Mouse (Mus musculus): ENCODE data around the gene Hsd17b3.

Hsd17b3 gene

DNA sequence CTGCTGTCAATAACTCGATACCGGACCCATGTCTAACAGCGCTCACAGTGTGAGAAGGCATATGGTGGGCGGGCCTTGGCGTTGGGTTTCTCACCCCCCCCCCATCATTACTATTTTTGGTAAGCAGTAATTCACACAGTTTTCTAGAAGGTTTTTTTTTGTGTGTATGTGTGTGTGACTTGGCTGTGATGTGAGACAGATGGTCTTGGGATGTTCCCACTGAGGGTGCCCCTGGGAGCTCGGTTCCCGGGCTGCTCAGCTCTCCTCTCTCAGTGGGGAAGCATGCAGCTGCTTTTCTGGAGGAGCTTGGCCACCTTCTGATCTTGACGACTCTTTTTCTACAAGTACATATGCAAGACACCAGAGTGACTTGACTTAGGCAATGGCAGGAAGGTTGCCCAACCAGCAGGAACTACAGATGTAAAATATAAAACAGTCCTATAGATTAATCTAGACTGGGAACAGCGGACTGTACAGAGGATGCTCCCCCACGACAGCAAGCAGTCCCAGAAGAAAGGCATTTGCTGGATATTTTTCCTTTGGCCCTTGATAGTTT lies 70.4 kb downstream of the Hsd17b3 start:
- no peak for DNase-seq

DNA sequence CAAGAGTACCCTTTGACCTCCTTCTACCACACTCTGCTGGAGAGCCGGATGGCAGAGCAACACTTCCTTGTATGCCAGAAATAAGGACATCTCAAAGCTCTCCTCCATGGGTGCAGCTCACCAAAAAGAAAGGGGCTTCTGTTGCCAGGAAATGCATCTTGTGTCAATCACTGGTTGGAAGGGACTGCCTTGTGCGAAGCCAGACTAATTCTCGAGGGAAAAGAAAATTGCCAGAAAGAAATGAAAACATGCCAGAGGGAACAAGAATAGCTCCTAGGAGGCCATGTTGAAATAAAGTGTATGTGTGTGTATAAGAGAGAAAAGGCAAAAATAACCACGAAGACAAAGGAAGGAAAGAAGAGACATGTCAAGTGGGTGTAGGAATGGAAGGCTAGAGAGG lies 73.0 kb downstream of the Hsd17b3 start:
- no peak for DNase-seq

DNA sequence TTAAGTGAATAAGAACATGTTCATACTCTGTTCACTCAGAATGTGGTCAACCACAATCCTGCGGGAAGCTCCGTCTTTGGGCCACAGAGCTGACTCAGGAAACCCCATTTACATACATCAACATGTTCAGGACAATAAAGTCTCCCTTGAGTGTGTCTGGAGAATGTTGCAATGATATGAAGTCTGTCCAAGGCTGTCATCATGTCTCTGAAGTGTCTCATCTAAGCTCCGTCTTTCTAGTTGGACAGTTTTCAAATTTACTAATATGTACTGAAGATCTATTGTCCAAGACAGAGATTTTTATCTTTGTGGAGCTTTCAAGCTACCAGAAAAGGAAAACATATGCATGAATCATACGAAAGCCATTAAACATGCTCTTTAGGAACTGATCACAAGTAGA lies 77.9 kb downstream of the Hsd17b3 start:
- no peak for DNase-seq
